In the genomic region with DNA sequence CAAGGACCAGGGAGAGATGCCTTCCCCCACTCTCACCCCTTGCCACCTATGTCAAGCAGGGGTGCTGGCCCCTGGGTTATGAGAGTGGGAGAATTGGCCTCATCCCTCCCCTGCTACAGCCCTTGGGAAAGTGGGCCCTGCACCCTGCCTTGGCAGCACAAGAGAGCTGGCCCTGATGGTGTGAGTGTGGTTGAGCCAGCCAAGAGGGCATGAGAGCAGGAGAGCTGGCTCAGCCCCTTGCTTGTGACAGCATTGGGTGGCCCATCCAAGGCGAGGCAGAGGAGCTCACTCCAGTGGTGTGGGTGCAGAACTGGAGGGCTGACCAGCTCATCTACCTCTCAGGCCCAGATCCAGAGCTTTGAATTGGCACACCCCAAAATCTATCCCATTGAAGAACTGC, we compare ENCODE assay signal across 22 mouse cellular contexts. TPM values are rescaled to one million over a fixed set of nuclear protein-coding genes. Genes with fewer than 3 reads are reported as not detected.
DNase-seq lines count a peak whose midpoint lies in the region; ATAC-seq and TF ChIP-seq lines count a peak whose summit lies in the region.
"Had no signal": no experiment of that assay in that cellular context is flagged by ENCODE, and none has a peak within 500 bp of the region (broad histone marks: within the 10 kb centered on the region; RNA-seq: fewer than 3 reads in every experiment).

No protein-coding gene starts in this region.

- no peaks in the 10 kb centered on the region for H3K9me3 ChIP-seq in limb, embryonic 11.5 days (ENCODE audit: control insufficient read depth, low read length)
- H3K9me3 ChIP-seq in limb, embryonic 10.5 days (replicated peaks), result no peaks in the 10 kb centered on the region
- H3K9me3 ChIP-seq: G1E had no signal

- peaks cover 5% of the 10 kb centered on the region for H3K4me1 ChIP-seq in heart, adult 2 months (ENCODE audit: control insufficient read depth, insufficient read depth, low read length)
- H3K4me1 ChIP-seq in limb, embryonic 11.5 days (ENCODE audit: control insufficient read depth, insufficient read depth, low read length), result no peaks in the 10 kb centered on the region
- H3K4me1 ChIP-seq in limb, embryonic 10.5 days, result 0 out of 2 replicates have a peak, but pooled peaks cover 8% of the 10 kb centered on the region

- no peaks in the 10 kb centered on the region for H3K79me2 ChIP-seq in heart, adult 2 months (replicated peaks; ENCODE audit: control insufficient read depth, insufficient read depth, low read length)

- no peak overlapping the region for H3K4me2 ChIP-seq in limb, embryonic 11.5 days (ENCODE audit: low read depth, severe bottlenecking)

- DNase-seq in cerebellum, adult 18-20 months, result no peak
- DNase-seq in heart, adult 11 months, result peak; percentile 96
- DNase-seq in heart, postnatal 14 days, result no peak
- peak; percentile 45 to 60 for DNase-seq in heart, adult 2 months
- no peak for DNase-seq in heart, adult 9 months (ENCODE audit: low spot score in 2 of 2)
- no peak for DNase-seq in limb, embryonic 11.5 days (ENCODE audit: low spot score)
- DNase-seq in limb, embryonic 10.5 days (ENCODE audit: low spot score), result no peak
- DNase-seq: adrenal gland, adult 2 months; adrenal gland, adult 8-10 months; adrenal gland, postnatal 10 days; adrenal gland, postnatal 14 days; adrenal gland, postnatal 25 days; adrenal gland, postnatal 36 days; B cell, adult 2 months; cerebellum, adult 11 months; cerebellum, adult 11-12 months; cerebellum, adult 2 months had no signal

- 0 out of 2 replicates have a peak, but pooled peaks have one; percentile 4 for ATAC-seq in cerebellum, adult (ENCODE audit: insufficient number of reproducible peaks, low FRiP score, low TSS enrichment)
- ATAC-seq in limb, embryonic 11.5 days (ENCODE audit: insufficient number of reproducible peaks, low FRiP score, low TSS enrichment, low read depth), result peak; percentile 60; the same call in 1 of the 2 replicates
- ATAC-seq: activated CD4-positive, CD25-positive, alpha-beta regulatory T cell, adult 4 months; CD4-positive, CD25-positive, alpha-beta regulatory T cell, adult 4 months; Patski had no signal

- H3K4me3 ChIP-seq in heart, adult 2 months, result no peak overlapping the region
- no peak overlapping the region for H3K4me3 ChIP-seq in limb, embryonic 11.5 days (ENCODE audit: low read depth, low read length)
- H3K4me3 ChIP-seq in limb, embryonic 10.5 days, result no peak overlapping the region

- H3K36me3 ChIP-seq in heart, adult 2 months (ENCODE audit: control insufficient read depth, insufficient read depth, low read length), result no peaks in the 10 kb centered on the region
- H3K36me3 ChIP-seq in limb, embryonic 11.5 days (ENCODE audit: control insufficient read depth, insufficient read depth, low read length), result no peaks in the 10 kb centered on the region
- H3K36me3 ChIP-seq in limb, embryonic 10.5 days, result no peaks in the 10 kb centered on the region
- H3K36me3 ChIP-seq: G1E had no signal

- 41% methylated on average over 1 of the region's 1 CpGs for WGBS in heart, adult 2 months
- 76% methylated on average over 1 of the region's 1 CpGs for WGBS in limb, embryonic 11.5 days
- WGBS in limb, embryonic 10.5 days, result 82% methylated on average over 1 of the region's 1 CpGs

- no peak for TF ChIP-seq EP300 in heart, adult 2 months (IDR thresholded peaks at IDR 0.05; ENCODE audit: insufficient read depth, low read depth, low read length)

- no peak for TF ChIP-seq CTCF in heart, adult 2 months (IDR thresholded peaks at IDR 0.05)

- H3K27me3 ChIP-seq in heart, adult 2 months (ENCODE audit: control insufficient read depth, insufficient read depth, low read length), result no peaks in the 10 kb centered on the region
- no peaks in the 10 kb centered on the region for H3K27me3 ChIP-seq in limb, embryonic 11.5 days (ENCODE audit: control insufficient read depth, insufficient read depth, low read length)
- H3K27me3 ChIP-seq in limb, embryonic 10.5 days (ENCODE audit: low read depth, poor library complexity, severe bottlenecking), result peaks cover 32% of the 10 kb centered on the region
- H3K27me3 ChIP-seq: Patski had no signal

- no peak for TF ChIP-seq POLR2A in heart, adult 2 months (IDR thresholded peaks at IDR 0.05; ENCODE audit: insufficient read depth, low read depth, low read length)

- intact Hi-C loops in heart, postnatal 14 days (cut with DNase I), result loop anchor here (2.0 kb wide), 1 partner anchor 17 kb away; a partner anchor contains a TSS
- intact Hi-C loops in heart, adult 2 months (cut with DNase I), result no loop called here

- no peak overlapping the region for H3K27ac ChIP-seq in heart, adult 2 months
- H3K27ac ChIP-seq in limb, embryonic 11.5 days (replicated peaks; ENCODE audit: low read depth, low read length), result no peak overlapping the region
- no peak overlapping the region for H3K27ac ChIP-seq in limb, embryonic 10.5 days

- H3K9ac ChIP-seq in heart, adult 2 months (ENCODE audit: low read depth, low read length), result no peak overlapping the region
- no peak overlapping the region for H3K9ac ChIP-seq in limb, embryonic 11.5 days (ENCODE audit: low read length)

RNA-seq across cellular contexts. Expression of a gene that starts 3.2 kb away (rescaled TPM):
- 10 to 100 TPM; 17.5 to 20.6 TPM for total RNA-seq in heart, postnatal 14 days (2021)
- total RNA-seq in heart, adult 2 months (2021), result 10 to 100 TPM; 17.3 to 18.6 TPM
- 23.6 and 25.7 TPM in 2 replicates for polyA plus RNA-seq in heart, adult 2 months (2012; rRNA removed)
- 2.2 and 2.4 TPM in 2 replicates for polyA plus RNA-seq in limb, embryonic 11.5 days (2014; fragmentation: Nextera tagmentation; extraction: Ambion mirVana)
- polyA plus RNA-seq in limb, embryonic 10.5 days (2016; fragmentation: Nextera tagmentation; extraction: Ambion mirVana), result 1.4 and 1.7 TPM in 2 replicates

RNA-seq across cellular contexts. Expression of a gene that starts 17.1 kb away (rescaled TPM):
- 10 to 100 TPM; 15.0 to 17.8 TPM for total RNA-seq in heart, postnatal 14 days (2021)
- total RNA-seq in heart, adult 2 months (2021), result 10 to 100 TPM; 26.5 to 29.1 TPM
- polyA plus RNA-seq in heart, adult 2 months (2012; rRNA removed), result 6.8 and 7.8 TPM in 2 replicates
- 8.3 and 11.3 TPM in 2 replicates for polyA plus RNA-seq in limb, embryonic 11.5 days (2014; fragmentation: Nextera tagmentation; extraction: Ambion mirVana)
- polyA plus RNA-seq in limb, embryonic 10.5 days (2016; fragmentation: Nextera tagmentation; extraction: Ambion mirVana), result 8.5 and 11.9 TPM in 2 replicates

Comparison
In these comparisons a context has a peak if more than half of its experiments do, and no peak if none do; other contexts are left out.
1. DNase-seq: peak in heart, adult 11 months (single experiment) and heart, adult 2 months (2 of 2); none in cerebellum, adult 18-20 months (0 of 2), heart, postnatal 14 days (0 of 2), heart, adult 9 months (0 of 2), limb, embryonic 11.5 days (single experiment) and limb, embryonic 10.5 days (single experiment).